Mouse (Mus musculus) hindbrain, embryonic 14.5 days (tissue): Measurements from ENCODE around the gene Nphp1. TPM values are rescaled to one million over a fixed set of nuclear protein-coding genes. Genes with fewer than 3 reads are reported as not detected.

Experiments used
- ATAC-seq: fragments of 200-750 bp; cut with Nextera tagmentation; 2 replicates; pipeline ENCODE4 v1.8.0; 2017; ENCODE audit warnings: moderate number of reproducible peaks, mild to moderate bottlenecking, moderate TSS enrichment, moderate library complexity; ENCODE audit not compliant: low FRiP score
- DNase-seq: peaks from one replicate; pipeline ENCODE4 v3.0.0-alpha.2; 2015; ENCODE audit warnings: low spot score
- H3K27ac ChIP-seq: fragments of 300-500 bp; sonication (generic); 2 replicates; pipeline ENCODE4 v1.5.1; 2014; ENCODE audit warnings: mild to moderate bottlenecking, moderate library complexity
- H3K27me3 ChIP-seq: fragments of 300-500 bp; sonication (generic); 2 replicates; pipeline ENCODE4 v1.6.1; 2014; ENCODE audit warnings: mild to moderate bottlenecking, low read length, mixed read lengths; ENCODE audit not compliant: control insufficient read depth, insufficient read depth
- H3K36me3 ChIP-seq: fragments of 300-500 bp; sonication (generic); replicated peaks from 2 replicates; pipeline ENCODE4 v1.6.1; 2014; ENCODE audit not compliant: control insufficient read depth, insufficient read depth
- H3K4me1 ChIP-seq: fragments of 300-500 bp; sonication (generic); replicated peaks from 2 replicates; pipeline ENCODE4 v1.6.1; 2014; ENCODE audit warnings: antibody characterized with exemption, low read length, mixed read lengths; ENCODE audit not compliant: control insufficient read depth, insufficient read depth
- H3K4me2 ChIP-seq: fragments of 300-500 bp; sonication (generic); replicated peaks from 2 replicates; pipeline ENCODE4 v1.6.1; 2014; ENCODE audit warnings: mild to moderate bottlenecking, moderate library complexity
- H3K4me3 ChIP-seq: fragments of 300-500 bp; sonication (generic); replicated peaks from 2 replicates; pipeline ENCODE4 v1.5.1; 2014; ENCODE audit warnings: mild to moderate bottlenecking, low read length
- H3K9ac ChIP-seq: fragments of 300-500 bp; sonication (generic); 2 replicates; pipeline ENCODE4 v1.6.1; 2014
- H3K9me3 ChIP-seq: fragments of 300-500 bp; sonication (generic); 2 replicates; pipeline ENCODE4 v1.6.1; 2016; ENCODE audit warnings: low read length; ENCODE audit not compliant: control insufficient read depth
- WGBS: fragments of 180-500 bp; shearing (Covaris S2); extraction: QIAGEN DNeasy Blood & Tissue Kit; methylation state at CpG from one replicate; pipeline ENCODE4 v1.1.7; 2014; 5-methylcytosine and 5-hydroxymethylcytosine counted together
- polyA plus RNA-seq: library from polyadenylated mRNA; unstranded; fragments of >200 nt; fragmentation: Nextera tagmentation; extraction: Ambion mirVana; gene quantifications from 2 replicates; pipeline ENCODE4 v1.2.1, GENCODE M21; 2014

The Nphp1 gene
- polyA plus RNA-seq = 14.9 and 15.0 TPM in 2 replicates

DNA sequence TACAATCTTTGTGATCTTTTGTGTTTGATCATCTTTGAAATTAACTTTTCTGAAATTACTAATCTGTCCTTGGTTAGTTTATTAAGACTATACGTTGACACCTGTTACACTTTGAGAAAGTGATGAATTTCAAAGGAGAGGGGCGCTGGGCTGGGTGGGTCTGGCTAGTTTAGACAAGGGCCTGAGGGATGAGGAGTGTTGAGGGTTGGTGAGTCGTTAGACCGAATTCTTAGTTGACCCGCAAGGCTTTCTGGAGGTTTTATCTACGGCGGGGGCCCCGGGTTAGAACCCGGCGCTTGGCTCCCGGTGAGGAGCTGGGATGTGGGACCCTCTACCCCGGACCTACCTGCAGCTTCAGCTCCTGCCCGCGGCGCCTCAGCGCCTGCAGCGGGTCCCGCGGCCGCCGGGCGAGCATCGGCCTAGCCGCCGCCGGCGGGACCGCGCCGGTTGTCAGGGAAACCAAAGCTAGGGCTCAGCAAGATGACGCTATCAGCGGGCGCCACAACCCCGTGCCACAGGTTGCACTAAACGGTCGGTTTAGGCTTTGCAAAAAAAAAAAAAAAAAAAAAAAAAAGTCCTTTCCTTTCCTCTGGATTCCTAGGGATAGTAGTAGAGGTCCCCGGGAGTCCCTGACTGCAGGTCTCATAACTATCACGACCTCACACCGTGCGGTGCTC, at the start of gene Nphp1:
TSS of gene Nphp1 (minus strand) at position 458 of the 677 bp plus-strand sequence.
- Histone ChIP-seq H3K36me3 (no peaks in the 10 kb centered on the region), H3K27me3 (no peaks in the 10 kb centered on the region), H3K4me1 (peaks cover 28% of the 10 kb centered on the region), H3K9ac (peak within 1 kb of the TSS; percentile 78), H3K9me3 (no peaks in the 10 kb centered on the region), H3K27ac (peak within 1 kb of the TSS; percentile 64), H3K4me2 (peak within 1 kb of the TSS; percentile 86), H3K4me3 (peak within 1 kb of the TSS; percentile 83)
- peak; percentile 83 for ATAC-seq
- under 1% methylated on average over 39 of the region's 40 CpGs for WGBS
- DNase-seq = peak; percentile 92

DNA sequence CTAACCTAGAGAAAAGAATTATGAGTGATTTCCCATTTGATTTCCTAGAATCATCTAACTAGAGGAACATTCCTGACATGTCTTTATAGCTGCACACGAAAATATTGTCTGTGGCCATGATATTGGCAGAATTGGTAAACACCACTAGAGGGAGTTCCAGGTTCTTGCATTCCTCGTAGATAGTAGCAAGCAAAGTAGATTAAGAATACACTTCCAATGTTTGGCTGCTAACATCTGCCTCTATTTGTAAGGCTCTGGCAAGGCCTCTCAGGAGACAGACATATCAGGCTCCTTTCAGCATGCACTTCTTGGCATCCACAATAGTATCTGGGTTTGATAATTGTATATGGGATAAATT, 44.1 kb upstream of the Nphp1 start:
- Histone ChIP-seq H3K27ac (no peak overlapping the region), H3K9ac (no peak overlapping the region), H3K36me3 (no peaks in the 10 kb centered on the region), H3K4me2 (no peak overlapping the region), H3K4me1 (peaks cover 5% of the 10 kb centered on the region; the same call in 1 of the 2 replicates), H3K4me3 (no peak overlapping the region), H3K27me3 (no peaks in the 10 kb centered on the region), H3K9me3 (no peaks in the 10 kb centered on the region)
- 13% methylated on average over 2 of the region's 2 CpGs for WGBS
- DNase-seq (peak; percentile 69), ATAC-seq (no peak)

GRCm38 (mm10) chr2:127832103-127832832, 43.6 kb upstream of the Nphp1 start:
- Histone ChIP-seq H3K9ac (peak overlapping the region; percentile 49), H3K4me3 (peak overlapping the region; percentile 50), H3K27ac (peak overlapping the region; percentile 52; the same call in 1 of the 2 replicates), H3K4me1 (peaks cover 5% of the 10 kb centered on the region; the same call in 1 of the 2 replicates), H3K9me3 (no peaks in the 10 kb centered on the region), H3K36me3 (no peaks in the 10 kb centered on the region), H3K27me3 (no peaks in the 10 kb centered on the region), H3K4me2 (peak overlapping the region; percentile 87)
- ATAC-seq (peak; percentile 72), DNase-seq (no peak)
- whole genome bisulfite sequencing = 39% methylated on average over 11 of the region's 11 CpGs

DNA sequence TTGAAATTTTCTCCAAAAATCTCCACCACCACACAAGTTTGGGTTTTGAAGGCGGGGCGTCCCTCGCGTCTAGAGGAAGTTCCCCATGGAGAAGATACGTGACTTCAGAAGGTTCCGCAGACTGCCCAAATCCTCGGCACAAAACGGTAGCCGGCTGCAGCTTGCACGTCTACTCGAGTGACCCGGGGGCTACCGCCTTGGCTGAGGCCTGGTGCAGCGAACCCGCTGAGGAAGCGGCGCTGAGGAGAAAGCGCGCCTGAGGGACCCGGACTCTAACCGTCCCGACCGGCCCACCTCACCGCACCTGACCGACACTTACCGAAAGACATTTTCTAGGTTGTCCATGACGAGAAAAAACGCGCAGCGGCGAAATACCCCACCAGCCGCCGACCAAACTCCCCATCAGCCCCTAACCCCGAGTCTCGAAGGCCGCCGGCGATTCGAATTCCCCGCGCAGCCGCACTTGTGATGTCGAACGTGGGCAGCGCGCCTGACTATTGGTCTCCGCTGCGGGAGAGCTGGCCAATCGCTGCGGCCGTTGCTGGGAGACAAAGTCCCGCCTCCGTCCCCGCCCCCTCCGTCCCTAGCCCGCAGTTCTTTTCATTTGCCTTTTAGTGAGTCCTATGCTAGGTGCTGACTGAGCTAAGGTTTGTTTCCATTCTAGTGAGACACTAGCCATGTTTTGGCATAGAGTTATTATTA, 42.9 kb upstream of the Nphp1 start, which contains the start of gene Bub1:
TSS of gene Bub1 (minus strand) at position 465 of the 702 bp plus-strand sequence.
- Histone ChIP-seq H3K27me3 (no peaks in the 10 kb centered on the region), H3K9ac (peak within 1 kb of the TSS; percentile 49), H3K4me1 (peaks cover 5% of the 10 kb centered on the region; the same call in 1 of the 2 replicates), H3K4me3 (peak within 1 kb of the TSS; percentile 50), H3K36me3 (no peaks in the 10 kb centered on the region), H3K27ac (peak within 1 kb of the TSS; percentile 52; the same call in 1 of the 2 replicates), H3K9me3 (no peaks in the 10 kb centered on the region), H3K4me2 (peak within 1 kb of the TSS; percentile 87)
- under 1% methylated on average over 56 of the region's 56 CpGs for WGBS
- ATAC-seq (peak; percentile 99), DNase-seq (peak; percentile 94)

DNA sequence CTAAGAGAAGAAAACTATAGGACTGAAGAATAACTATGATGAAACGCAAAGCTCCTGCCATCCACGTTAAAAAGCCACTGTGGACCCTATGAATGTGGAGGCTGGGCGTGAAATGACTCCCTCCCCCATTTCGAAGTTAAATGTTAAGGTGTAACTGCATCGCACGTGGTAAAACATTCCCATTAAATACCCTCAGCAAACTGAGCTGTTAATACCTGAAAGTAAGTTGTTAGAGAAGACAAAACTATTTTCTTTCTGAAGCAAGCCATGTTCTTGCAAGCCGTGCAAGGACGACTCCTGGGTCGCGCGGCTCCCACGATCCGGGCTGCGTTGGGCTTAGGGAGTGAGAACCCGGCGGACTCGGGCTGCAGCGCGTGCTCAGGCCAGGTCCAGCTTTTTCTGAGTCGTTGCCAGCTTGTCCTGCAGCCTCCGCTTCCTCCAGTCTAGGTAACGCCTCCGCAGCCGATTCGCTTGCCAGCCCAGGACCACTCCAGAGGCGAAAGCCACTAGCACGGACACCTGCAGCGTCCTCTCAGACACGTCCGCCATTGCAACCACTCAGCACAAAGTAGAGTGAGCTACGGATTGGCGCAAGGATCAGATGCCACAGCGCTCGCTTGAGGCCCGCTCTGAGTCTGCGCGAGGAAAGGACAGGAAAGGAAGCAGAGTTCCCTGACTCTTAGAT, 3.4 kb upstream of the Nphp1 start, which contains the start of gene Mtln:
TSS of gene Mtln (minus strand) at position 570 of the 685 bp plus-strand sequence.
- H3K36me3 ChIP-seq = no peaks in the 10 kb centered on the region
- peak within 1 kb of the TSS; percentile 85 for H3K27ac ChIP-seq
- DNase-seq = peak; percentile 89
- H3K4me1 ChIP-seq = peaks cover 28% of the 10 kb centered on the region
- H3K27me3 ChIP-seq = no peaks in the 10 kb centered on the region
- 2% methylated on average over 37 of the region's 37 CpGs for WGBS
- peak within 1 kb of the TSS; percentile 59 for H3K4me2 ChIP-seq
- peak within 1 kb of the TSS; percentile 70 for H3K9ac ChIP-seq
- peak; percentile 96 for ATAC-seq
- H3K4me3 ChIP-seq = peak within 1 kb of the TSS; percentile 71
- no peaks in the 10 kb centered on the region for H3K9me3 ChIP-seq

DNA sequence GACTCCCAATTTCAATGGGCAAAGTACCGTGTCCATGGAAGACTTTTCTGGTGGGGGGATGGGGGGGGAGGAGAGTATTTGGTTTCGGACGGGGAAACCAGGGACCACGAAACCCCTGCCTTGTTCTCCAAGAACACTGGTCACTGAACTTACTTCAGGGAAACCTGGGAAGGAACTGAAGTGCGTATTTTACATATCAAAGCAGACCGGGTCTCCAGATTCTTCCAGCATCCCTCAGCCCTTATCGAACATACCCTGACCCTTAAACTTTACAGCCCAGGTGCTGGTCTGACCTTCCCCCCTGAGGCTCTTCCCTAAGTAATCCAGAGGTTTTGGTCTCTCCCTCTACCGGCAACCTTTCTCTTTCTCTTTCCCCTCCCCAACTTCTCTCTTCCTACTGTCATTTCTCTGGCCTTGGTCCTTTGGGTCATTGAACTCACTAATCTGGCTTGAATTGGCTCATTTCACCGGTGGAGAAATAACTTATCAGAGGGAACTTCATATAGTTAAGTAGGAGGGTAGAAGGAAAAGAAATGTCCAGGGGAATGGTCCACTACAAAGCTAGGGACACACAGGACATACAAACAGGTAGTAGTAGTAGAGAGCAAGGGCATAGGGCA, 1.1 kb upstream of the Nphp1 start:
- peak overlapping the region; percentile 86 for H3K4me2 ChIP-seq
- no peak for DNase-seq
- H3K27ac ChIP-seq = no peak overlapping the region
- ATAC-seq = no peak
- no peak overlapping the region for H3K9ac ChIP-seq
- H3K36me3 ChIP-seq = no peaks in the 10 kb centered on the region
- H3K27me3 ChIP-seq = no peaks in the 10 kb centered on the region
- WGBS = 17% methylated on average over 9 of the region's 9 CpGs
- peak overlapping the region; percentile 83; the same call in 1 of the 2 replicates for H3K4me3 ChIP-seq
- H3K4me1 ChIP-seq = peaks cover 28% of the 10 kb centered on the region
- H3K9me3 ChIP-seq = no peaks in the 10 kb centered on the region

- Histone ChIP-seq H3K27ac (peak overlapping the region; percentile 64; the same call in 1 of the 2 replicates), H3K9me3 (no peaks in the 10 kb centered on the region), H3K36me3 (no peaks in the 10 kb centered on the region), H3K4me3 (peak overlapping the region; percentile 83), H3K4me1 (peaks cover 28% of the 10 kb centered on the region), H3K4me2 (peak overlapping the region; percentile 86), H3K27me3 (no peaks in the 10 kb centered on the region), H3K9ac (peak overlapping the region; percentile 78)
- 7% methylated on average over 11 of the region's 11 CpGs for WGBS
- ATAC-seq = no peak; the same call in 1 of the 2 replicates
- DNase-seq = peak; percentile 25
Measured at GRCm38 (mm10) chr2:127789138-127789537, 441 bp upstream of the Nphp1 start.

- H3K9ac ChIP-seq = no peak overlapping the region
- no peak for ATAC-seq
- 92% methylated on average over 5 of the region's 5 CpGs for WGBS
- H3K36me3 ChIP-seq = no peaks in the 10 kb centered on the region
- H3K27ac ChIP-seq = no peak overlapping the region
- H3K4me1 ChIP-seq = peaks cover 28% of the 10 kb centered on the region
- H3K4me3 ChIP-seq = no peak overlapping the region
- no peak for DNase-seq
- H3K27me3 ChIP-seq = no peaks in the 10 kb centered on the region
- no peaks in the 10 kb centered on the region for H3K9me3 ChIP-seq
- no peak overlapping the region for H3K4me2 ChIP-seq
Measured at GRCm38 (mm10) chr2:127787226-127787625, 1.5 kb downstream of the Nphp1 start.
